Mouse (Mus musculus) hindlimb bud, embryonic 11.5 days (tissue): ENCODE measurements around the gene Vmn1r12.
"Not testable (repeated sequence)": the region's sequence is repeated elsewhere in the genome, so short reads cannot be mapped to it uniquely, and the experiment has no call there.

Experiments used
- DNase-seq: peaks from one replicate; pipeline ENCODE4 v3.0.0-alpha.2; 2012; ENCODE audit warnings: low read depth, low spot score; ENCODE audit errors: extremely low spot score

Gene Vmn1r12

GRCm38 (mm10) chr6:57156619-57157018 lies at the start of gene Vmn1r12:
TSS of gene Vmn1r12 (plus strand) at chr6:57156919.
- DNase-seq = no peak

- DNase-seq = no peak
Measured at GRCm38 (mm10) chr6:57109154-57109553, 47.6 kb upstream of the Vmn1r12 start, which contains the start of gene Vmn1r10. TSS of gene Vmn1r10 (plus strand) at chr6:57109454.

- DNase-seq = no peak
Measured at GRCm38 (mm10) chr6:57133155-57133554, 23.6 kb upstream of the Vmn1r12 start, which contains the start of gene Vmn1r11. TSS of gene Vmn1r11 (plus strand) at chr6:57133455.

- not testable (repeated sequence) for DNase-seq
Measured at GRCm38 (mm10) chr6:57190016-57190415, 33.3 kb downstream of the Vmn1r12 start.

GRCm38 (mm10) chr6:57202990-57203389 lies 46.3 kb downstream of the Vmn1r12 start, which contains the start of gene Vmn1r13:
TSS of gene Vmn1r13 (plus strand) at chr6:57203290.
- not testable (repeated sequence) for DNase-seq
